Comparison of ENCODE assay signal across 17 mouse cellular contexts in the genomic region with DNA sequence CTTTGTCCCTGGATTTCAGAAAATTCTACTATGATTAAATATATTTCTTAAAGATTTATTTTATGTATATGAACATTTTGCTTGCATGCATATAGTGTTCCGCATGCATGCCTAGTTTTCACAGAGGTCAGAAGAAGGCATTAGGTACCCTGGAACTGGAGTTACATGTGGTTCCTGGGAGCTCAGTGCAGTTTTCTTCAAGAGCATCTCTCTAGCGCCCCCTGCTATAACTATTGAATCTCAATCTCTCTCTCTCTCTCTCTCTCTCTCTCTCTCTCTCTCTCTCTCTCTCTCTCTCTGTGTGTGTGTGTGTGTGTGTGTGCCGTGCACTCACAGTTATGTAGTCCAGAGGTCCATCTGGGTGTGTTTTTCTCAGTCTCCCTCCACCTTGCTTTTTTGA.
A peak's percentile ranks its signal among the peaks of the same experiment; 100 is the strongest.
DNase-seq lines count a peak whose midpoint lies in the region; ATAC-seq and TF ChIP-seq lines count a peak whose summit lies in the region.
"Had no signal": no experiment of that assay in that cellular context is flagged by ENCODE, and none has a peak within 500 bp of the region (broad histone marks: within the 10 kb centered on the region; RNA-seq: fewer than 3 reads in every experiment).

No protein-coding gene starts in this region.

- peak; percentile 39 for DNase-seq in embryonic facial prominence, embryonic 11.5 days (ENCODE audit: low spot score)
- no peak for DNase-seq in embryonic facial prominence, embryonic 10.5 days (ENCODE audit: low spot score)
- no peak for DNase-seq in layer of hippocampus, adult 2 months (ENCODE audit: low spot score in 2 of 2)
- DNase-seq in layer of hippocampus, adult 11-12 months (ENCODE audit: low spot score) = no peak
- DNase-seq in A20 (ENCODE audit: low read depth, low spot score) = peak; percentile 42
- peak; percentile 41 for DNase-seq in embryo, embryonic 10.5 days (ENCODE audit: low spot score)
- no peak for DNase-seq in ovary, postnatal 36 days (ENCODE audit: low spot score)
- DNase-seq in cerebellum, postnatal 36 days = no peak
- DNase-seq: adrenal gland, postnatal 10 days; B cell, adult 2 months; cerebellum, postnatal 25 days; kidney, adult 9 months; layer of hippocampus, adult 9-11 months; left cerebral cortex, postnatal 4 days; thymus, adult 18-20 months had no signal

- 59% methylated on average over 3 of the region's 3 CpGs for WGBS in embryonic facial prominence, embryonic 11.5 days
- WGBS in embryonic facial prominence, embryonic 10.5 days = 52% methylated on average over 3 of the region's 3 CpGs

- H3K4me3 ChIP-seq in embryonic facial prominence, embryonic 11.5 days (ENCODE audit: low read depth, low read length) = no peak overlapping the region
- no peak overlapping the region for H3K4me3 ChIP-seq in embryonic facial prominence, embryonic 10.5 days
- H3K4me3 ChIP-seq in layer of hippocampus, adult 2 months = no peak overlapping the region
- H3K4me3 ChIP-seq: lung, embryonic 15.5 days had no signal

- no peak overlapping the region for H3K27ac ChIP-seq in embryonic facial prominence, embryonic 11.5 days (replicated peaks; ENCODE audit: low read depth, low read length)
- no peak overlapping the region for H3K27ac ChIP-seq in embryonic facial prominence, embryonic 10.5 days (replicated peaks)
- no peak overlapping the region for H3K27ac ChIP-seq in layer of hippocampus, adult 2 months
- H3K27ac ChIP-seq: lung, embryonic 15.5 days had no signal

- no peaks in the 10 kb centered on the region for H3K27me3 ChIP-seq in embryonic facial prominence, embryonic 11.5 days (ENCODE audit: control insufficient read depth, insufficient read depth, low read length)
- no peaks in the 10 kb centered on the region for H3K27me3 ChIP-seq in embryonic facial prominence, embryonic 10.5 days (replicated peaks; ENCODE audit: low read depth, poor library complexity, severe bottlenecking)
- H3K27me3 ChIP-seq: lung, embryonic 15.5 days; Patski had no signal

- TF ChIP-seq CTCF in layer of hippocampus, adult 2 months (conservative IDR thresholded peaks at IDR 0.05) = peak; percentile 53

- H3K9ac ChIP-seq in embryonic facial prominence, embryonic 11.5 days (replicated peaks; ENCODE audit: low read length) = no peak overlapping the region
- H3K9ac ChIP-seq: lung, embryonic 15.5 days had no signal

- H3K9me3 ChIP-seq in embryonic facial prominence, embryonic 11.5 days (replicated peaks; ENCODE audit: control insufficient read depth, low read length) = no peaks in the 10 kb centered on the region
- no peaks in the 10 kb centered on the region for H3K9me3 ChIP-seq in embryonic facial prominence, embryonic 10.5 days
- H3K9me3 ChIP-seq: lung, embryonic 15.5 days had no signal

- H3K4me1 ChIP-seq in embryonic facial prominence, embryonic 11.5 days (ENCODE audit: control insufficient read depth, insufficient read depth, low read length) = no peaks in the 10 kb centered on the region
- no peaks in the 10 kb centered on the region for H3K4me1 ChIP-seq in embryonic facial prominence, embryonic 10.5 days
- H3K4me1 ChIP-seq: lung, embryonic 15.5 days had no signal

- no peaks in the 10 kb centered on the region for H3K36me3 ChIP-seq in embryonic facial prominence, embryonic 11.5 days (replicated peaks; ENCODE audit: control insufficient read depth, insufficient read depth, low read depth, low read length)
- H3K36me3 ChIP-seq in embryonic facial prominence, embryonic 10.5 days (replicated peaks) = no peaks in the 10 kb centered on the region
- H3K36me3 ChIP-seq: lung, embryonic 15.5 days had no signal

- H3K4me2 ChIP-seq in embryonic facial prominence, embryonic 11.5 days (ENCODE audit: low read depth, low read length) = no peak overlapping the region
- H3K4me2 ChIP-seq: lung, embryonic 15.5 days had no signal

- ATAC-seq in embryonic facial prominence, embryonic 11.5 days (replicated peaks; ENCODE audit: insufficient number of reproducible peaks, low FRiP score, low TSS enrichment, low read depth) = no peak
- ATAC-seq: Patski had no signal

Comparison
In these comparisons a context has a peak if more than half of its experiments do, and no peak if none do; other contexts are left out.
1. DNase-seq: peak in embryonic facial prominence, embryonic 11.5 days (single experiment), A20 (single experiment) and embryo, embryonic 10.5 days (single experiment); none in embryonic facial prominence, embryonic 10.5 days (single experiment), layer of hippocampus, adult 2 months (0 of 2), layer of hippocampus, adult 11-12 months (single experiment), ovary, postnatal 36 days (single experiment) and cerebellum, postnatal 36 days (0 of 2).